Mouse (Mus musculus): ENCODE results near the gene Ppfia3. TPM values are rescaled to one million over a fixed set of nuclear protein-coding genes. Genes with fewer than 3 reads are reported as not detected.

Ppfia3 gene
- polyA plus RNA-seq, 1 experiment from 2014 or later: 6.4 TPM

GRCm38 (mm10) chr7:45313495-45313894 is 53.3 kb downstream of the Ppfia3 start:
- Histone ChIP-seq H3K9me3 (replicated peaks) (no peaks in the 10 kb centered on the region), H3K27ac (replicated peaks) (no peak overlapping the region), H3K36me3 (no peaks in the 10 kb centered on the region), H3K4me1 (peaks cover 31% of the 10 kb centered on the region), H3K4me3 (no peak overlapping the region), H3K27me3 (ENCODE audit: low read depth, poor library complexity, severe bottlenecking) (no peaks in the 10 kb centered on the region)
- WGBS: 57% methylated on average over 9 of the region's 9 CpGs
- no peak for DNase-seq (ENCODE audit: low spot score)

GRCm38 (mm10) chr7:45312686-45313453 is 53.9 kb downstream of the Ppfia3 start:
- Histone ChIP-seq H3K27me3 (ENCODE audit: low read depth, poor library complexity, severe bottlenecking) (no peaks in the 10 kb centered on the region), H3K4me3 (no peak overlapping the region), H3K36me3 (no peaks in the 10 kb centered on the region), H3K27ac (replicated peaks) (no peak overlapping the region), H3K9me3 (replicated peaks) (no peaks in the 10 kb centered on the region), H3K4me1 (peaks cover 31% of the 10 kb centered on the region)
- WGBS: 46% methylated on average over 10 of the region's 10 CpGs
- DNase-seq (ENCODE audit: low spot score): no peak

GRCm38 (mm10) chr7:45312023-45312422 is 54.8 kb downstream of the Ppfia3 start:
- Histone ChIP-seq H3K27ac (replicated peaks) (no peak overlapping the region), H3K36me3 (no peaks in the 10 kb centered on the region), H3K9me3 (replicated peaks) (no peaks in the 10 kb centered on the region), H3K4me1 (peaks cover 31% of the 10 kb centered on the region), H3K27me3 (ENCODE audit: low read depth, poor library complexity, severe bottlenecking) (no peaks in the 10 kb centered on the region), H3K4me3 (no peak overlapping the region)
- 75% methylated on average over 8 of the region's 8 CpGs for WGBS
- no peak for DNase-seq (ENCODE audit: low spot score)

GRCm38 (mm10) chr7:45309455-45309854 is 57.4 kb downstream of the Ppfia3 start:
- Histone ChIP-seq H3K36me3 (no peaks in the 10 kb centered on the region), H3K27ac (replicated peaks) (peak overlapping the region; percentile 53), H3K9me3 (replicated peaks) (no peaks in the 10 kb centered on the region), H3K4me1 (peaks cover 43% of the 10 kb centered on the region), H3K4me3 (no peak overlapping the region; the same call in 1 of the 2 replicates), H3K27me3 (ENCODE audit: low read depth, poor library complexity, severe bottlenecking) (no peaks in the 10 kb centered on the region; the same call in 1 of the 2 replicates)
- DNase-seq (ENCODE audit: low spot score): peak; percentile 74
- WGBS: 11% methylated on average over 9 of the region's 9 CpGs

GRCm38 (mm10) chr7:45308551-45309240 is 58.1 kb downstream of the Ppfia3 start:
- Histone ChIP-seq H3K27ac (replicated peaks) (peak overlapping the region; percentile 53; the same call in 1 of the 2 replicates), H3K9me3 (replicated peaks) (no peaks in the 10 kb centered on the region), H3K4me3 (no peak overlapping the region), H3K4me1 (peaks cover 46% of the 10 kb centered on the region), H3K36me3 (no peaks in the 10 kb centered on the region), H3K27me3 (ENCODE audit: low read depth, poor library complexity, severe bottlenecking) (no peaks in the 10 kb centered on the region; the same call in 1 of the 2 replicates)
- 70% methylated on average over 15 of the region's 15 CpGs for WGBS
- DNase-seq (ENCODE audit: low spot score): no peak

- Histone ChIP-seq H3K4me1 (peaks cover 37% of the 10 kb centered on the region), H3K4me3 (peak overlapping the region; percentile 51), H3K27ac (replicated peaks) (peak overlapping the region; percentile 72; the same call in 1 of the 2 replicates), H3K27me3 (ENCODE audit: low read depth, poor library complexity, severe bottlenecking) (no peaks in the 10 kb centered on the region; the same call in 1 of the 2 replicates), H3K36me3 (no peaks in the 10 kb centered on the region), H3K9me3 (replicated peaks) (no peaks in the 10 kb centered on the region)
- peak; percentile 82 for DNase-seq (ENCODE audit: low spot score)
- WGBS: 3% methylated on average over 17 of the region's 17 CpGs
Measured at GRCm38 (mm10) chr7:45305275-45305674, 61.5 kb downstream of the Ppfia3 start.

- 16% methylated on average over 12 of the region's 13 CpGs for WGBS
- H3K4me3 ChIP-seq: peak overlapping the region; percentile 51
- H3K27me3 ChIP-seq (ENCODE audit: low read depth, poor library complexity, severe bottlenecking): no peaks in the 10 kb centered on the region; the same call in 1 of the 2 replicates
- H3K27ac ChIP-seq (replicated peaks): peak overlapping the region; percentile 72; the same call in 1 of the 2 replicates
- peaks cover 36% of the 10 kb centered on the region for H3K4me1 ChIP-seq
- peak; percentile 16 for DNase-seq (ENCODE audit: low spot score)
- H3K36me3 ChIP-seq: no peaks in the 10 kb centered on the region
- no peaks in the 10 kb centered on the region for H3K9me3 ChIP-seq (replicated peaks)
Measured at GRCm38 (mm10) chr7:45304869-45305268, 62.0 kb downstream of the Ppfia3 start.

GRCm38 (mm10) chr7:45302626-45303025 is 64.2 kb downstream of the Ppfia3 start:
- DNase-seq (ENCODE audit: low spot score): no peak

GRCm38 (mm10) chr7:45300270-45300669 is 66.5 kb downstream of the Ppfia3 start:
- 15% methylated on average over 6 of the region's 6 CpGs for WGBS
- Histone ChIP-seq H3K27me3 (ENCODE audit: low read depth, poor library complexity, severe bottlenecking) (no peaks in the 10 kb centered on the region; the same call in 1 of the 2 replicates), H3K9me3 (replicated peaks) (no peaks in the 10 kb centered on the region), H3K27ac (replicated peaks) (no peak overlapping the region), H3K4me1 (peaks cover 19% of the 10 kb centered on the region), H3K4me3 (peak overlapping the region; percentile 20; the same call in 1 of the 2 replicates), H3K36me3 (no peaks in the 10 kb centered on the region)
- DNase-seq (ENCODE audit: low spot score): peak; percentile 49

More at GRCm38 (mm10) chr7:45302626-45303025, 64.2 kb downstream of the Ppfia3 start:
- H3K27ac ChIP-seq (replicated peaks): no peak overlapping the region
- WGBS: 89% methylated on average over 8 of the region's 8 CpGs
- H3K36me3 ChIP-seq: no peaks in the 10 kb centered on the region
- no peaks in the 10 kb centered on the region; the same call in 1 of the 2 replicates for H3K27me3 ChIP-seq (ENCODE audit: low read depth, poor library complexity, severe bottlenecking)
- no peaks in the 10 kb centered on the region for H3K9me3 ChIP-seq (replicated peaks)
- H3K4me3 ChIP-seq: no peak overlapping the region
- H3K4me1 ChIP-seq: peaks cover 22% of the 10 kb centered on the region

GRCm38 (mm10) chr7:45299752-45300151 is 67.1 kb downstream of the Ppfia3 start:
- no peak overlapping the region for H3K4me3 ChIP-seq
- H3K4me1 ChIP-seq: peaks cover 14% of the 10 kb centered on the region
- H3K27me3 ChIP-seq (ENCODE audit: low read depth, poor library complexity, severe bottlenecking): no peaks in the 10 kb centered on the region; the same call in 1 of the 2 replicates
- DNase-seq (ENCODE audit: low spot score): peak; percentile 59
- no peaks in the 10 kb centered on the region for H3K9me3 ChIP-seq (replicated peaks)
- WGBS: 16% methylated on average over 5 of the region's 5 CpGs
- H3K36me3 ChIP-seq: no peaks in the 10 kb centered on the region
- H3K27ac ChIP-seq (replicated peaks): no peak overlapping the region

GRCm38 (mm10) chr7:45297563-45297962 is 69.3 kb downstream of the Ppfia3 start:
- Histone ChIP-seq H3K9me3 (replicated peaks) (no peaks in the 10 kb centered on the region), H3K4me3 (no peak overlapping the region), H3K36me3 (no peaks in the 10 kb centered on the region), H3K4me1 (peaks cover 8% of the 10 kb centered on the region; the same call in 1 of the 2 replicates), H3K27ac (replicated peaks) (no peak overlapping the region), H3K27me3 (ENCODE audit: low read depth, poor library complexity, severe bottlenecking) (no peaks in the 10 kb centered on the region; the same call in 1 of the 2 replicates)
- 60% methylated on average over 3 of the region's 3 CpGs for WGBS
- no peak for DNase-seq (ENCODE audit: low spot score)

- no peak overlapping the region for H3K27ac ChIP-seq (replicated peaks)
- H3K4me3 ChIP-seq: no peak overlapping the region
- H3K4me1 ChIP-seq: peaks cover 8% of the 10 kb centered on the region; the same call in 1 of the 2 replicates
- 93% methylated on average over 1 of the region's 1 CpGs for WGBS
- H3K9me3 ChIP-seq (replicated peaks): no peaks in the 10 kb centered on the region
- no peaks in the 10 kb centered on the region; the same call in 1 of the 2 replicates for H3K27me3 ChIP-seq (ENCODE audit: low read depth, poor library complexity, severe bottlenecking)
- H3K36me3 ChIP-seq: no peaks in the 10 kb centered on the region
- no peak for DNase-seq (ENCODE audit: low spot score)
Measured at GRCm38 (mm10) chr7:45296626-45297025, 70.2 kb downstream of the Ppfia3 start.

Measured in midbrain, embryonic 10.5 days (tissue).